Mouse (Mus musculus): ENCODE results near the gene Carhsp1.

DNA sequence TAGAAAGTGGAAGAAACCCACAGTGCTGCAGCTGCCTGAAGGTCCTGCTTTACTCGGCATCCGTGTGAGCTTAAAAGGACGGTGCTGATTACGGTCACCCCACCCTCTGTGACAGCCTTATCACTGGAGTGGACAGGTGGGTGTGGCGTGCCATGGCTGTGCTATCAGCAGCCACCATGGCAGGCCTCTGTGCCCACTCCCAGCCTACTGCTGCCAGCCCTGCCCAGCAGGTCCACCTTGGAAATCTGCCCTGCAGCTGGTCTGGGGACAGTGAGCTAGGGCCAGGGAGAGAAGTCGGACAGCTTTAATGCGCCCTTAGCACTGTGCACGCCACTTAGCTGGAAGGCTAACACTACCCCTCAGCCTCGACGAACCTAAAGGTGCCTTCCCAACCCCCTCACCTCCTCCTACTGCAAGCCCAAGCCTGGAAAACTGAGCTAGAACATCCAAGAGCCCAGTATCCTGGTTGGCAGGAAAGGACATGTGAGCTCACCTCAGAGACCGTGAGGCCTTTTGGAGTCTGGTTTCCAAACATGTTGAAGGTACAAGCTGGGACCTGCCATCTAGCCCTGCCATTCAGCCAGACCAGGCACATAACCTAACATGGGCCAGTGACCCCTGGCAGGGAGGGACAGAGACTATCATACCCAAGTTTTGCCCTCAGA, 15.0 kb upstream of the Carhsp1 start:
- no peak for TF ChIP-seq CTCF (IDR thresholded peaks at IDR 0.05; ENCODE audit: borderline replicate concordance, extremely low read depth, insufficient read depth, insufficient read length)
- TF ChIP-seq POLR2A (IDR thresholded peaks at IDR 0.05; ENCODE audit: borderline replicate concordance, extremely low read depth, insufficient read depth, insufficient read length, poor library complexity, severe bottlenecking) = no peak
